Mouse (Mus musculus): ENCODE measurements around the gene Sfmbt1. TPM values are rescaled to one million over a fixed set of nuclear protein-coding genes. Genes with fewer than 3 reads are reported as not detected.

The Sfmbt1 gene
- total and polyA plus RNA-seq, 2 experiments = 1.6 to 11.2 TPM

- Histone ChIP-seq H3K4me3 (ENCODE audit: insufficient read depth, low read depth, low read length) (no peak overlapping the region), H3K36me3 (ENCODE audit: control insufficient read depth, insufficient read depth, low read length) (no peaks in the 10 kb centered on the region), H3K4me1 (ENCODE audit: control insufficient read depth, insufficient read depth, low read length) (peaks cover 13% of the 10 kb centered on the region), H3K79me2 (ENCODE audit: control insufficient read depth, insufficient read depth, low read length) (peaks cover 24% of the 10 kb centered on the region), H3K27me3 (ENCODE audit: control insufficient read depth, insufficient read depth, low read length) (no peaks in the 10 kb centered on the region), H3K27ac (replicated peaks; ENCODE audit: insufficient read depth, low read depth, low read length) (peak overlapping the region; percentile 58), H3K9ac (ENCODE audit: low read depth, low read length) (no peak overlapping the region; the same call in 1 of the 2 replicates)
- 69% methylated on average over 4 of the region's 4 CpGs for WGBS
- TF ChIP-seq CTCF (IDR thresholded peaks at IDR 0.05; ENCODE audit: low read depth, low read length) (no peak), POLR2A (IDR thresholded peaks at IDR 0.05; ENCODE audit: extremely low read depth, insufficient read depth, low read length) (no peak)
- peak; percentile 28 for DNase-seq (ENCODE audit: extremely low read depth, low read depth, low spot score)
These were observed 113.4 kb downstream of the Sfmbt1 start for GRCm38 (mm10) chr14:30828077-30828476.

GRCm38 (mm10) chr14:30828635-30829460, 114.2 kb downstream of the Sfmbt1 start:
- WGBS = 31% methylated on average over 11 of the region's 11 CpGs
- Histone ChIP-seq H3K27me3 (ENCODE audit: control insufficient read depth, insufficient read depth, low read length) (no peaks in the 10 kb centered on the region), H3K27ac (replicated peaks; ENCODE audit: insufficient read depth, low read depth, low read length) (peak overlapping the region; percentile 58), H3K79me2 (ENCODE audit: control insufficient read depth, insufficient read depth, low read length) (peaks cover 24% of the 10 kb centered on the region), H3K4me1 (ENCODE audit: control insufficient read depth, insufficient read depth, low read length) (peaks cover 13% of the 10 kb centered on the region), H3K9ac (ENCODE audit: low read depth, low read length) (no peak overlapping the region), H3K4me3 (ENCODE audit: insufficient read depth, low read depth, low read length) (no peak overlapping the region), H3K36me3 (ENCODE audit: control insufficient read depth, insufficient read depth, low read length) (no peaks in the 10 kb centered on the region)
- TF ChIP-seq CTCF (IDR thresholded peaks at IDR 0.05; ENCODE audit: low read depth, low read length) (no peak), POLR2A (IDR thresholded peaks at IDR 0.05; ENCODE audit: extremely low read depth, insufficient read depth, low read length) (no peak)
- DNase-seq (ENCODE audit: extremely low read depth, low read depth, low spot score) = peak; percentile 99

GRCm38 (mm10) chr14:30837416-30837996, 122.9 kb downstream of the Sfmbt1 start:
- no peak overlapping the region for H3K9ac ChIP-seq (ENCODE audit: low read depth, low read length)
- H3K27ac ChIP-seq (replicated peaks; ENCODE audit: insufficient read depth, low read depth, low read length) = no peak overlapping the region
- WGBS = 84% methylated on average over 14 of the region's 14 CpGs
- DNase-seq (ENCODE audit: extremely low read depth, low read depth, low spot score) = no peak
- no peak for TF ChIP-seq CTCF (IDR thresholded peaks at IDR 0.05; ENCODE audit: low read depth, low read length)
- no peak for TF ChIP-seq POLR2A (IDR thresholded peaks at IDR 0.05; ENCODE audit: extremely low read depth, insufficient read depth, low read length)
- H3K4me3 ChIP-seq (ENCODE audit: insufficient read depth, low read depth, low read length) = no peak overlapping the region
- peaks cover 2% of the 10 kb centered on the region; the same call in 1 of the 2 replicates for H3K36me3 ChIP-seq (ENCODE audit: control insufficient read depth, insufficient read depth, low read length)
- H3K79me2 ChIP-seq (ENCODE audit: control insufficient read depth, insufficient read depth, low read length) = peaks cover 22% of the 10 kb centered on the region
- no peaks in the 10 kb centered on the region for H3K27me3 ChIP-seq (ENCODE audit: control insufficient read depth, insufficient read depth, low read length)
- no peaks in the 10 kb centered on the region for H3K4me1 ChIP-seq (ENCODE audit: control insufficient read depth, insufficient read depth, low read length)

GRCm38 (mm10) chr14:30843701-30844100, 129.1 kb downstream of the Sfmbt1 start:
- 75% methylated on average over 3 of the region's 3 CpGs for WGBS
- DNase-seq (ENCODE audit: extremely low read depth, low read depth, low spot score) = no peak

GRCm38 (mm10) chr14:30850504-30850903, 135.9 kb downstream of the Sfmbt1 start:
- 74% methylated on average over 5 of the region's 5 CpGs for WGBS
- no peak for DNase-seq (ENCODE audit: extremely low read depth, low read depth, low spot score)
- Histone ChIP-seq H3K9ac (ENCODE audit: low read depth, low read length) (no peak overlapping the region), H3K79me2 (ENCODE audit: control insufficient read depth, insufficient read depth, low read length) (peaks cover 5% of the 10 kb centered on the region), H3K4me1 (ENCODE audit: control insufficient read depth, insufficient read depth, low read length) (0 out of 2 replicates have a peak, but pooled peaks cover 1% of the 10 kb centered on the region), H3K4me3 (ENCODE audit: insufficient read depth, low read depth, low read length) (no peak overlapping the region), H3K27me3 (ENCODE audit: control insufficient read depth, insufficient read depth, low read length) (no peaks in the 10 kb centered on the region), H3K36me3 (ENCODE audit: control insufficient read depth, insufficient read depth, low read length) (no peaks in the 10 kb centered on the region), H3K27ac (replicated peaks; ENCODE audit: insufficient read depth, low read depth, low read length) (no peak overlapping the region)
- TF ChIP-seq CTCF (IDR thresholded peaks at IDR 0.05; ENCODE audit: low read depth, low read length) (no peak), POLR2A (IDR thresholded peaks at IDR 0.05; ENCODE audit: extremely low read depth, insufficient read depth, low read length) (no peak)

More at GRCm38 (mm10) chr14:30843701-30844100, 129.1 kb downstream of the Sfmbt1 start:
- Histone ChIP-seq H3K4me3 (ENCODE audit: insufficient read depth, low read depth, low read length) (no peak overlapping the region), H3K9ac (ENCODE audit: low read depth, low read length) (no peak overlapping the region), H3K27ac (replicated peaks; ENCODE audit: insufficient read depth, low read depth, low read length) (no peak overlapping the region), H3K79me2 (ENCODE audit: control insufficient read depth, insufficient read depth, low read length) (no peaks in the 10 kb centered on the region), H3K27me3 (ENCODE audit: control insufficient read depth, insufficient read depth, low read length) (no peaks in the 10 kb centered on the region), H3K36me3 (ENCODE audit: control insufficient read depth, insufficient read depth, low read length) (peaks cover 1% of the 10 kb centered on the region; the same call in 1 of the 2 replicates), H3K4me1 (ENCODE audit: control insufficient read depth, insufficient read depth, low read length) (no peaks in the 10 kb centered on the region)
- TF ChIP-seq POLR2A (IDR thresholded peaks at IDR 0.05; ENCODE audit: extremely low read depth, insufficient read depth, low read length) (no peak), CTCF (IDR thresholded peaks at IDR 0.05; ENCODE audit: low read depth, low read length) (no peak)
